Mouse (Mus musculus) testis, adult 2 months (tissue): Measurements from ENCODE around the gene Sorcs3. TPM values are rescaled to one million over a fixed set of nuclear protein-coding genes. Genes with fewer than 3 reads are reported as not detected.

Source experiments
- H3K27ac ChIP-seq: fragments of 200-500 bp; 2 replicates; pipeline ENCODE4 v1.5.1; 2012; ENCODE audit warnings: low read depth, low read length; ENCODE audit not compliant: control insufficient read depth, insufficient read depth
- H3K27me3 ChIP-seq: fragments of 200-500 bp; 2 replicates; pipeline ENCODE4 v1.6.1; 2012; ENCODE audit warnings: mild to moderate bottlenecking, low read length, moderate library complexity; ENCODE audit not compliant: control insufficient read depth, insufficient read depth
- H3K36me3 ChIP-seq: fragments of 200-500 bp; 2 replicates; pipeline ENCODE4 v1.6.1; 2012; ENCODE audit warnings: mild to moderate bottlenecking, low read length; ENCODE audit not compliant: control insufficient read depth, insufficient read depth
- H3K4me1 ChIP-seq: fragments of 200-500 bp; 2 replicates; pipeline ENCODE4 v1.6.1; 2012; ENCODE audit warnings: low read length; ENCODE audit not compliant: control insufficient read depth, insufficient read depth
- H3K4me3 ChIP-seq: fragments of 200-500 bp; 2 replicates; pipeline ENCODE4 v1.5.1; 2012; ENCODE audit warnings: low read depth, mild to moderate bottlenecking, low read length, moderate library complexity, mixed read lengths; ENCODE audit not compliant: control insufficient read depth
- CTCF ChIP-seq: fragments of 200-500 bp; IDR thresholded peaks from 2 replicates; pipeline ENCODE4 v1.5.1; 2012; ENCODE audit warnings: low read depth, mild to moderate bottlenecking, inconsistent platforms, low read length, moderate library complexity; ENCODE audit not compliant: control insufficient read depth, insufficient read depth, insufficient replicate concordance
- POLR2A ChIP-seq: fragments of 200-500 bp; IDR thresholded peaks from 2 replicates; pipeline ENCODE4 v1.6.1; 2012; ENCODE audit warnings: low read depth, mild to moderate bottlenecking, inconsistent platforms, low read length, moderate library complexity; ENCODE audit not compliant: control insufficient read depth
- polyA plus RNA-seq: library from polyadenylated mRNA; depleted of rRNA; stranded (reverse); fragments of >200 nt; gene quantifications from 2 replicates; pipeline ENCODE4 v1.2.3, GENCODE M21; 2012

Gene Sorcs3
- polyA plus RNA-seq, 1 experiment: 0.22 TPM

DNA sequence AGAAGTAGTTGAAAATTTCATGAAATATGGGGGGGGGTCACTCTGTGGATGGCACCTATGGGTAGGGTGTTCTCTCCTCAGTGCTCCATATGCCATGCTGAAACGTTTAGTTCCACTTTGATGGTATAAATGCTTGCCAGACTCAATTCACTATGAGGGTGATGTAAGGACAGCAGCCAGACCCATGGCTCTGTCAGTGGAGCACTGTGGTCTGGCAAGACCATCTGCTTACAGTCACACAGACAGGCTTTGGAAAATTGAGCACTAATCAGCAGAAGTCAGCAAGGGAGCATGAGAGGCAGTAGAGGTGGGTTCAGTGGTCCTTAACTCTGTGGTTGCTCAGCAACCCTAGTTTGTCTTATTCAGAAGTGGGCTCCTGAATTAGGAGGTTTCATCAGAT, 411.1 kb downstream of the Sorcs3 start:
- H3K27ac ChIP-seq: no peak overlapping the region
- no peak overlapping the region for H3K4me3 ChIP-seq
- no peaks in the 10 kb centered on the region for H3K27me3 ChIP-seq
- TF ChIP-seq CTCF (no peak), POLR2A (no peak)
- no peaks in the 10 kb centered on the region for H3K36me3 ChIP-seq
- H3K4me1 ChIP-seq: no peaks in the 10 kb centered on the region

DNA sequence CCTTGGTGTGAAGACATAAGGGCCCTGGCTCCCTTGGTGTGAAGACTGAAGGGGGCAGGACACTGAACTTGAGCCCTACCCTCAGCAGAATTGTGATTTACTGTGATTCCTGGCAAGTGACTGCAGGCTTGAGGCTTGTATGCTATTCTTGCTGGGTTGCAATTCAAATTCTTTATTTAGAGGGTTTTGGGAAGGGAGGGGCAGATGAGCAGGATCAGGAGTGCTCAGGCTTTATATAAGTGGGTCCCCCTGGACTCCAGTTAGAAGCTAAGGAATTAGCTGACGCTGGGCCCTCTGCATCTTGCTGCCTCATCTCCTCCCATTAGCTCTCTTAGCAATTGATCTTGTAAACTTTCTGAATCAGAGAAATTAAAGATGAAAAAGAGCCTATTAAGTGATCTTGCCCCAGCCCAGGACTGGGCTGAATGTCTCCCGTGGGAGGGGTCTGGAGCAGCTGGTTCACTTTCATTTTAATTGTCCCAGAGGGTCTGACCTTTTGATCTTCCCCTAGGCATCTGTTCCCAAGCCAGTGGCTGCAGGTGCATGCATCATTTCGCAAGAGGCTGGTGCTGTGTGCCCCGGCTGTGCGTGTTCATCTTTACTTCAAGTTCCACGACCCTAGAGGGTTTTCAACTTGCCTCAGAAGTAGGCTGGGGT, 425.0 kb downstream of the Sorcs3 start:
- H3K36me3 ChIP-seq: no peaks in the 10 kb centered on the region
- TF ChIP-seq POLR2A (no peak), CTCF (no peak)
- H3K27me3 ChIP-seq: no peaks in the 10 kb centered on the region
- no peak overlapping the region for H3K27ac ChIP-seq
- no peak overlapping the region for H3K4me3 ChIP-seq
- H3K4me1 ChIP-seq: no peaks in the 10 kb centered on the region

- no peak overlapping the region for H3K27ac ChIP-seq
- H3K4me3 ChIP-seq: no peak overlapping the region
- H3K27me3 ChIP-seq: no peaks in the 10 kb centered on the region
- no peaks in the 10 kb centered on the region for H3K4me1 ChIP-seq
- TF ChIP-seq POLR2A: no peak
- TF ChIP-seq CTCF: no peak
- H3K36me3 ChIP-seq: no peaks in the 10 kb centered on the region
Measured at GRCm38 (mm10) chr19:48642566-48642965, 436.7 kb downstream of the Sorcs3 start.

DNA sequence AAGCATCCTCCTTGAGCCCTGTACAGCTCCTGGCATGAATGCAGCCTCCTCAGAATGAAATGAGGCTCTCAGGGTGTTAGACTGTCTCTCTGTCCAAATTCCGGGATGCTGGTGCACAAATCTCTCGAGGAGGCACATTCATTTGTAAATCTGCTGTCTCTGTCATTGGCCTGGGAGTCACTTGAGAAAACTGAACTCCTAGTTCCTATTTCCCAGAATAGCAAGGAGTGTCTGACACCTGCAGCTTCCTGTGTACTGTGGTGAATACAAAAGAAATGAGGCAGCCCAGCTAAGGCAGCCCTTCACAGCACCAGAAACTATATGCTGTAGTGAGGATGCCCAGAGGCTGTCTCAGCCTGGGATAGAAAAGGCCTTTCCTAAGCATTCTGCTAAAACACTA, 444.1 kb downstream of the Sorcs3 start:
- Histone ChIP-seq H3K27me3 (no peaks in the 10 kb centered on the region), H3K36me3 (no peaks in the 10 kb centered on the region), H3K27ac (no peak overlapping the region), H3K4me1 (no peaks in the 10 kb centered on the region), H3K4me3 (no peak overlapping the region)
- TF ChIP-seq POLR2A (no peak), CTCF (no peak)

GRCm38 (mm10) chr19:48651617-48652016, 445.8 kb downstream of the Sorcs3 start:
- Histone ChIP-seq H3K4me1 (no peaks in the 10 kb centered on the region), H3K36me3 (no peaks in the 10 kb centered on the region), H3K27me3 (no peaks in the 10 kb centered on the region), H3K27ac (no peak overlapping the region), H3K4me3 (no peak overlapping the region)
- TF ChIP-seq CTCF (no peak), POLR2A (no peak)

DNA sequence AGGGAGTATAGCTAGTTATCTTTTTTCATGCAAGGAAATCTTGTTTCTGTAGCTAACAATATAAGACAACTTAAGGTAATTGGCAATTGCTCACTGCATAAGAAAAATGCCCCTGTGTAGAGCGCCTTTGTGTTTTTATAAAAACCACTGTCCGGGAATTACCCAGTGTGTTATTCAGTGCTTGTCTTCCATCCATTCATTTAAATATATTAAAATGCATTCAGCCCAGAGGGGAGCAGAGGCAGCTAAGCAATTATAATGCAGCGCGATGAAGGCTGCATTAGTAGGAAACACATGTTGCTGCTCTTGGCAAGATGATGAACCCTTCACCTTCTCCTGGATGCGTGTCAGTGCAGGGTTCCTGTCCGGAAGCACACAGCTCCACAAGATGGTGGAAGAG, 454.4 kb downstream of the Sorcs3 start:
- TF ChIP-seq POLR2A (no peak), CTCF (no peak)
- no peaks in the 10 kb centered on the region for H3K4me1 ChIP-seq
- no peaks in the 10 kb centered on the region for H3K36me3 ChIP-seq
- H3K4me3 ChIP-seq: no peak overlapping the region
- H3K27me3 ChIP-seq: no peaks in the 10 kb centered on the region
- no peak overlapping the region for H3K27ac ChIP-seq

- no peak overlapping the region for H3K27ac ChIP-seq
- no peak overlapping the region for H3K4me3 ChIP-seq
- no peaks in the 10 kb centered on the region for H3K27me3 ChIP-seq
- no peak for TF ChIP-seq POLR2A
- TF ChIP-seq CTCF: no peak
- H3K4me1 ChIP-seq: no peaks in the 10 kb centered on the region
- H3K36me3 ChIP-seq: no peaks in the 10 kb centered on the region
Measured at GRCm38 (mm10) chr19:48679896-48680295, 474.1 kb downstream of the Sorcs3 start.

- Histone ChIP-seq H3K36me3 (no peaks in the 10 kb centered on the region), H3K4me3 (no peak overlapping the region), H3K27ac (no peak overlapping the region), H3K4me1 (no peaks in the 10 kb centered on the region), H3K27me3 (no peaks in the 10 kb centered on the region)
- TF ChIP-seq CTCF (no peak), POLR2A (no peak)
Measured at GRCm38 (mm10) chr19:48682485-48682884, 476.7 kb downstream of the Sorcs3 start.
